Mouse (Mus musculus): ENCODE measurements around the gene Hist1h2ag.

GRCm38 (mm10) chr13:22013716-22014115 lies 29.0 kb downstream of the Hist1h2ag start:
- TF ChIP-seq POLR2A (IDR thresholded peaks at IDR 0.05; ENCODE audit: extremely low read depth, insufficient read depth, low read length), result no peak
- TF ChIP-seq CTCF (IDR thresholded peaks at IDR 0.05; ENCODE audit: extremely low read depth, insufficient read depth, low read length), result no peak

Data from cortical plate, adult 2 months (tissue).